Mouse (Mus musculus): ENCODE results near the gene 4932429P05Rik.

The 4932429P05Rik gene

GRCm38 (mm10) chrX:89751968-89752367 is at the start of gene 4932429P05Rik:
Gene 4932429P05Rik (plus strand): TSS chrX:89752268.
- DNase-seq (ENCODE audit: low read depth, low spot score) = no peak

Data from R1 (cell line).